In genomic region chr16:96843691-96844400, GRCm38 (mm10) we compare ENCODE assay signal across 10 mouse cellular contexts.
A peak's percentile ranks its signal among the peaks of the same experiment; 100 is the strongest.
DNase-seq lines count a peak whose midpoint lies in the region; ATAC-seq and TF ChIP-seq lines count a peak whose summit lies in the region.
"Had no signal": no experiment of that assay in that cellular context is flagged by ENCODE, and none has a peak within 500 bp of the region (broad histone marks: within the 10 kb centered on the region; RNA-seq: fewer than 3 reads in every experiment).

No protein-coding gene starts in this region.

- 62% methylated on average over 9 of the region's 9 CpGs for WGBS in neural tube, embryonic 14.5 days
- WGBS in neural tube, embryonic 15.5 days: 57% methylated on average over 9 of the region's 9 CpGs
- 74% methylated on average over 9 of the region's 9 CpGs for WGBS in hindbrain, embryonic 11.5 days
- 75% methylated on average over 9 of the region's 9 CpGs for WGBS in midbrain, embryonic 10.5 days
- 73% methylated on average over 9 of the region's 9 CpGs for WGBS in stomach, postnatal 0 days

- TF ChIP-seq EP300 in stomach, postnatal 0 days (optimal IDR thresholded peaks at IDR 0.05): no peak

- ATAC-seq in neural tube, embryonic 14.5 days (ENCODE audit: low read depth): peak; percentile 40; the same call in 1 of the 2 replicates
- ATAC-seq in neural tube, embryonic 15.5 days (ENCODE audit: low FRiP score): no peak
- no peak for ATAC-seq in hindbrain, embryonic 11.5 days (ENCODE audit: low FRiP score)
- ATAC-seq in erythroblast, adult 5-6 weeks (replicated peaks; ENCODE audit: low FRiP score, poor library complexity, severe bottlenecking): no peak
- ATAC-seq in stomach, postnatal 0 days (ENCODE audit: low FRiP score, low TSS enrichment): no peak
- ATAC-seq: activated CD4-positive, CD25-positive, alpha-beta regulatory T cell, adult 4 months had no signal

- H3K4me2 ChIP-seq in neural tube, embryonic 14.5 days (ENCODE audit: low read depth, low read length): no peak overlapping the region
- H3K4me2 ChIP-seq in neural tube, embryonic 15.5 days: no peak overlapping the region
- H3K4me2 ChIP-seq in hindbrain, embryonic 11.5 days (replicated peaks; ENCODE audit: low read depth, low read length): no peak overlapping the region
- no peak overlapping the region for H3K4me2 ChIP-seq in stomach, postnatal 0 days (replicated peaks; ENCODE audit: low read depth)

- no peaks in the 10 kb centered on the region for H3K36me3 ChIP-seq in neural tube, embryonic 14.5 days (ENCODE audit: control insufficient read depth, insufficient read depth, low read length)
- no peaks in the 10 kb centered on the region for H3K36me3 ChIP-seq in neural tube, embryonic 15.5 days
- no peaks in the 10 kb centered on the region for H3K36me3 ChIP-seq in hindbrain, embryonic 11.5 days (ENCODE audit: control insufficient read depth, insufficient read depth, low read length)
- no peaks in the 10 kb centered on the region for H3K36me3 ChIP-seq in midbrain, embryonic 10.5 days
- no peaks in the 10 kb centered on the region for H3K36me3 ChIP-seq in stomach, postnatal 0 days (ENCODE audit: control insufficient read depth, insufficient read depth, low read length)

- peak; percentile 11 for DNase-seq in hindbrain, embryonic 11.5 days (ENCODE audit: low spot score)
- no peak for DNase-seq in midbrain, embryonic 10.5 days (ENCODE audit: low spot score)
- DNase-seq in right cerebral cortex, postnatal 4 days: peak; percentile 20
- no peak for DNase-seq in stomach, postnatal 0 days (ENCODE audit: low spot score)
- no peak for DNase-seq in thymus, postnatal 4 days
- DNase-seq: embryo, embryonic 11 days had no signal

- TF ChIP-seq CTCF in stomach, postnatal 0 days (IDR thresholded peaks at IDR 0.05; ENCODE audit: low read depth): no peak

- no peaks in the 10 kb centered on the region for H3K27me3 ChIP-seq in neural tube, embryonic 14.5 days (ENCODE audit: control insufficient read depth, insufficient read depth, low read length)
- no peaks in the 10 kb centered on the region for H3K27me3 ChIP-seq in neural tube, embryonic 15.5 days (replicated peaks)
- H3K27me3 ChIP-seq in hindbrain, embryonic 11.5 days (ENCODE audit: control insufficient read depth, insufficient read depth, low read length): no peaks in the 10 kb centered on the region
- H3K27me3 ChIP-seq in midbrain, embryonic 10.5 days (ENCODE audit: low read depth, poor library complexity, severe bottlenecking): no peaks in the 10 kb centered on the region
- H3K27me3 ChIP-seq in stomach, postnatal 0 days (ENCODE audit: control insufficient read depth, insufficient read depth, low read length): no peaks in the 10 kb centered on the region

- no peaks in the 10 kb centered on the region for H3K9me3 ChIP-seq in neural tube, embryonic 14.5 days (ENCODE audit: control insufficient read depth, low read length)
- H3K9me3 ChIP-seq in neural tube, embryonic 15.5 days (replicated peaks): no peaks in the 10 kb centered on the region
- no peaks in the 10 kb centered on the region for H3K9me3 ChIP-seq in hindbrain, embryonic 11.5 days (ENCODE audit: control insufficient read depth, low read length)
- no peaks in the 10 kb centered on the region for H3K9me3 ChIP-seq in midbrain, embryonic 10.5 days (replicated peaks)
- H3K9me3 ChIP-seq in stomach, postnatal 0 days (ENCODE audit: control insufficient read depth, low read length): no peaks in the 10 kb centered on the region

- peak overlapping the region; percentile 39; the same call in 1 of the 2 replicates for H3K27ac ChIP-seq in neural tube, embryonic 14.5 days (ENCODE audit: low read depth, low read length)
- H3K27ac ChIP-seq in neural tube, embryonic 15.5 days (replicated peaks): no peak overlapping the region
- H3K27ac ChIP-seq in hindbrain, embryonic 11.5 days (ENCODE audit: low read depth, low read length): no peak overlapping the region
- H3K27ac ChIP-seq in midbrain, embryonic 10.5 days (replicated peaks): peak overlapping the region; percentile 74
- H3K27ac ChIP-seq in stomach, postnatal 0 days (replicated peaks): no peak overlapping the region

- no peak overlapping the region for H3K4me3 ChIP-seq in neural tube, embryonic 14.5 days (ENCODE audit: low read depth, low read length)
- H3K4me3 ChIP-seq in neural tube, embryonic 15.5 days (replicated peaks): no peak overlapping the region
- H3K4me3 ChIP-seq in hindbrain, embryonic 11.5 days (ENCODE audit: low read depth, low read length): no peak overlapping the region
- H3K4me3 ChIP-seq in midbrain, embryonic 10.5 days: no peak overlapping the region
- H3K4me3 ChIP-seq in stomach, postnatal 0 days (ENCODE audit: low read depth, low read length): no peak overlapping the region

- H3K4me1 ChIP-seq in neural tube, embryonic 14.5 days (ENCODE audit: control insufficient read depth, insufficient read depth, low read length): 0 out of 2 replicates have a peak, but pooled peaks cover 5% of the 10 kb centered on the region
- peaks cover 30% of the 10 kb centered on the region for H3K4me1 ChIP-seq in neural tube, embryonic 15.5 days
- 0 out of 2 replicates have a peak, but pooled peaks cover 2% of the 10 kb centered on the region for H3K4me1 ChIP-seq in hindbrain, embryonic 11.5 days (replicated peaks; ENCODE audit: control insufficient read depth, insufficient read depth, low read length)
- H3K4me1 ChIP-seq in midbrain, embryonic 10.5 days: peaks cover 55% of the 10 kb centered on the region
- no peaks in the 10 kb centered on the region for H3K4me1 ChIP-seq in stomach, postnatal 0 days (replicated peaks; ENCODE audit: control insufficient read depth, insufficient read depth)

- no peak overlapping the region for H3K9ac ChIP-seq in neural tube, embryonic 14.5 days (replicated peaks; ENCODE audit: low read depth, low read length)
- no peak overlapping the region for H3K9ac ChIP-seq in neural tube, embryonic 15.5 days (replicated peaks)
- no peak overlapping the region for H3K9ac ChIP-seq in hindbrain, embryonic 11.5 days (ENCODE audit: low read depth, low read length)
- no peak overlapping the region for H3K9ac ChIP-seq in stomach, postnatal 0 days (ENCODE audit: low read length)

Comparison
In these comparisons a context has a peak if more than half of its experiments do, and no peak if none do; other contexts are left out.
1. H3K27ac ChIP-seq: peak in neural tube, embryonic 14.5 days (single experiment) and midbrain, embryonic 10.5 days (single experiment); none in neural tube, embryonic 15.5 days (single experiment), hindbrain, embryonic 11.5 days (single experiment) and stomach, postnatal 0 days (single experiment).
2. DNase-seq: peak in hindbrain, embryonic 11.5 days (single experiment) and right cerebral cortex, postnatal 4 days (single experiment); none in midbrain, embryonic 10.5 days (single experiment), stomach, postnatal 0 days (single experiment) and thymus, postnatal 4 days (single experiment).